Mouse (Mus musculus) monocyte, adult 5-6 weeks (primary cell): ENCODE data around the gene Trim71. TPM values are rescaled to one million over a fixed set of nuclear protein-coding genes. Genes with fewer than 3 reads are reported as not detected.

Source experiments
- ATAC-seq: fragments of 153-309, 156-312 bp; replicated peaks from 2 replicates; pipeline ENCODE4 v1.8.0; 2017; ENCODE audit warnings: mild to moderate bottlenecking; ENCODE audit not compliant: low TSS enrichment, insufficient number of reproducible peaks, severe bottlenecking, poor library complexity, low FRiP score
- total RNA-seq: library from RNA; stranded (forward); fragments of 200-1000, 200-491, 200-594 nt; gene quantifications from 3 replicates; pipeline ENCODE4 v1.2.3, GENCODE M21; 2017

Trim71 gene
- total RNA-seq, 1 experiment from 2014 or later, result not detected

GRCm38 (mm10) chr9:114501913-114502312 lies 62.3 kb downstream of the Trim71 start:
- no peak for ATAC-seq

- no peak for ATAC-seq
Measured at GRCm38 (mm10) chr9:114501111-114501510, 63.1 kb downstream of the Trim71 start.

GRCm38 (mm10) chr9:114499783-114500515 lies 64.2 kb downstream of the Trim71 start:
- no peak for ATAC-seq

GRCm38 (mm10) chr9:114498218-114498617 lies 66.0 kb downstream of the Trim71 start:
- ATAC-seq, result peak; percentile 61; the same call in 1 of the 2 replicates

DNA sequence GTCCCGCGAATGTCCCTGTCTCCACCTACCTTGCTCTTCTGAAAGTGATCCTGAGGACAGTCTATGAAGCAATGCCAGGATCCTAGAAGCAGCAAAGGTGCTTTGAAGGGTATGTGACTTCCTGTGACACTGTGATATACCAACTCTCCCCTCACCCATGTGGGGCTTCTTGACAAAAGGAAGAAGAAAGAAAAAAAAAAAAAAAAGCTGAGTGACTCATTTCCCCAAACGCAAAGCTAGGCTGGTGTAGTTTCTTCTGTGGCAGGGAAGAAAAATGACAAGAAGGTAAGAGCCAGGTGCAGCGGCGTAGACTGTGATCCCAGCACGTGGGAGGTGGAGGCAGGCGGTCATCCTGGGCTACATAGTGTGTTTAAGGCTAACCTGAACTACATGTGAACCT lies 67.7 kb downstream of the Trim71 start:
- no peak for ATAC-seq

GRCm38 (mm10) chr9:114487481-114488258 lies 76.5 kb downstream of the Trim71 start:
- ATAC-seq, result no peak

- no peak for ATAC-seq
Measured at GRCm38 (mm10) chr9:114486808-114487207, 77.4 kb downstream of the Trim71 start.

DNA sequence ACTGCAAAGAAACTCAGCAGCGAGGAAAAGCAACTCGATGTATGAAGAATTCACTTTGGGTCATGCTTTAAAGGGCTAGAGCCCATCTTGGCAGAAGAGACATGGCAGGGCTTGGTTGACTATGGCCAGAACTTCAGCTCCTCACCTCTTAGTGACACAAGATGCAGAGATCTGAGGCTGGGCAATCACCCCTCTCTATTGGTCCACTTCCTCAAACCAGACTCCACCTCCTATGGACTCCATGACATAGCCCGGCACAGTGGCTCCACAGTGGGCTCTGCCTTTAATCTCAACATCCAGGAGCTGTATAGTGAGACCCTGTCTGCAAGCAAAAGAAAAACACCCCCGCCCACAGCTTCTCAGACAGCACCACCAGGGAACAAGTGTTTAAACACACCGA lies 79.4 kb downstream of the Trim71 start:
- ATAC-seq, result no peak

GRCm38 (mm10) chr9:114480940-114481339 lies 83.2 kb downstream of the Trim71 start:
- no peak for ATAC-seq

- ATAC-seq, result no peak
Measured at GRCm38 (mm10) chr9:114477019-114477418, 87.2 kb downstream of the Trim71 start.

- no peak for ATAC-seq
Measured at GRCm38 (mm10) chr9:114471892-114472291, 92.3 kb downstream of the Trim71 start.

- ATAC-seq, result no peak
Measured at GRCm38 (mm10) chr9:114468701-114469100, 95.5 kb downstream of the Trim71 start.

GRCm38 (mm10) chr9:114468217-114468616 lies 96.0 kb downstream of the Trim71 start:
- no peak for ATAC-seq

DNA sequence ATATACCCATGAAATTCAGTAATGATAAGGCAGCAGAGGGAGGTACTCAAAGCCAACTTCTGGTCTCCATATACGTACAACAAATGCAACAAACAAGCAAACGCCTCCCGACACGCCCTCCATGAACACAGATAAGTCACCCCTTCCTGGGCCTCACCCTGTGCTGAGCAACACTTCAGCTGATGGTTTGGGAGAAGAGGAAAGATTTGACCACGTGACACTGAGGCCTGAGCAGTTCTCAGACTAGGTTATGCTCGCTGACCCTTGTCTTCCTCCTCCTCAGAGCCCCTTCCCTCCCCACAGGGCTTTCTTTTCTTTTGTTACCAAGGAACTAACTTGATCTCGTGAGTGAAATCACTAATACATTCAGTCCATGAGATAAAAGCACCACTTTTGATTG lies 97.3 kb downstream of the Trim71 start:
- ATAC-seq, result no peak

DNA sequence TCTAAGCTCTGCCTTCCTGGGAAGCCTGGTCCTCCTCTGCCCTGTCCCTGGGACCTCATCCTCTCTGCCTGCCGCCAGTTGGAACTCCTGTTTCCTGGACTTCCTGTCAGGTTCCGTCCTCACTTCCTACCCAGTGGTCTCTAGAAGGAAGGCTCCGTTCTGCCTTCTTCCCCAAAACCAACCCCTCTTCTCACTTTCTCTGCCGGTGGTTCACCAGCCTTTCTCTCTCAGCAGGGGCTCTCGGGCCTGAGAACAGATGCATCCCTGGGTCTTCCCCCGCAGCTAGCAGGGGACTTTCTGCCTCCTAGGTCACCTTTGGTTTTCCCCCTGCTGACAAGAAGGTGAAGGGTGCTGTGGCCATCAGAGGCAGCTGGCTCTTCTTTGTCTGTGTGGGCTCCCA lies 98.7 kb downstream of the Trim71 start:
- ATAC-seq, result no peak

- no peak for ATAC-seq
Measured at GRCm38 (mm10) chr9:114462569-114462968, 101.6 kb downstream of the Trim71 start.

- no peak for ATAC-seq
Measured at GRCm38 (mm10) chr9:114458436-114458835, 105.7 kb downstream of the Trim71 start.
